Mouse (Mus musculus) layer of hippocampus, adult 2 months (tissue): ENCODE data around the gene Olfr1352. TPM values are rescaled to one million over a fixed set of nuclear protein-coding genes. Genes with fewer than 3 reads are reported as not detected.
"Not testable (repeated sequence)": the region's sequence is repeated elsewhere in the genome, so short reads cannot be mapped to it uniquely, and the experiment has no call there.

Experiments
- DNase-seq, 2 experiments: peaks; one replicate each; pipeline ENCODE4 v3.0.0; 2022; ENCODE audit warnings: low spot score in 2 of 2
- H3K27ac ChIP-seq: fragments of 200-600 bp; 2 replicates; pipeline ENCODE4 v1.8.1; 2022
- H3K4me3 ChIP-seq: fragments of 200-600 bp; 2 replicates; pipeline ENCODE4 v1.8.1; 2022; ENCODE audit warnings: mild to moderate bottlenecking
- CTCF ChIP-seq: fragments of 200-600 bp; conservative IDR thresholded peaks from 2 replicates; pipeline ENCODE4 v1.8.1; 2022; ENCODE audit warnings: antibody characterized with exemption, mild to moderate bottlenecking, moderate library complexity
- long read RNA-seq, 2 experiments: library from polyadenylated mRNA; stranded (forward); transcript quantifications; one replicate each; pipeline ENCODE4 v2.0.0; 2021; ENCODE audit warnings: borderline mapping rate in 2 of 2
- total RNA-seq, 2 experiments: library from RNA; stranded (reverse); gene quantifications; 2 replicates each; pipeline ENCODE4 v1.2.3; 2021

The Olfr1352 gene
- not detected for total RNA-seq
- long read RNA-seq, experiment 1 = 0 reads
- long read RNA-seq, experiment 2 = 0 reads

GRCm38 (mm10) chr10:78980750-78981149 is at the start of gene Olfr1352:
Gene Olfr1352 (plus strand): TSS chr10:78981050.
- DNase-seq = no peak
- no peak within 1 kb of the TSS for H3K27ac ChIP-seq
- H3K4me3 ChIP-seq = no peak within 1 kb of the TSS
- no peak for TF ChIP-seq CTCF

GRCm38 (mm10) chr10:78950336-78950735 is 30.5 kb upstream of the Olfr1352 start, which contains the start of gene Olfr8:
Gene Olfr8 (plus strand): TSS chr10:78950636.
- not testable (repeated sequence) for H3K4me3 ChIP-seq, H3K27ac ChIP-seq, DNase-seq

- H3K4me3 ChIP-seq, DNase-seq, H3K27ac ChIP-seq: not testable (repeated sequence)
These were observed 17.8 kb upstream of the Olfr1352 start, which contains the start of gene Olfr1353 for GRCm38 (mm10) chr10:78963009-78963408. Gene Olfr1353 (plus strand): TSS chr10:78963309.

GRCm38 (mm10) chr10:79012172-79012571 is 31.3 kb downstream of the Olfr1352 start, which contains the start of gene Olfr1351:
Gene Olfr1351 (plus strand): TSS chr10:79012472.
- H3K27ac ChIP-seq = no peak within 1 kb of the TSS
- H3K4me3 ChIP-seq = no peak within 1 kb of the TSS
- DNase-seq = no peak
- TF ChIP-seq CTCF = no peak

GRCm38 (mm10) chr10:79028441-79028840 is 47.6 kb downstream of the Olfr1352 start, which contains the start of gene Olfr57:
Gene Olfr57 (plus strand): TSS chr10:79028741.
- no peak for TF ChIP-seq CTCF
- DNase-seq = no peak
- Histone ChIP-seq H3K4me3 (no peak within 1 kb of the TSS), H3K27ac (no peak within 1 kb of the TSS)

Other genes with a start within 250 kb of the Olfr1352 start
- under 1 TPM; 0.81 to 0.84 TPM for gene Ccdc105, start 228.0 kb upstream of the Olfr1352 start, total RNA-seq
- 10 to 100 TPM; 11.0 to 11.5 TPM for gene Slc1a6, start 200.6 kb upstream of the Olfr1352 start, total RNA-seq
- under 1 TPM in 1 of 2 experiments, not detected in 1; 0.13 TPM for gene Olfr1356, start 128.9 kb upstream of the Olfr1352 start, total RNA-seq
- gene Olfr1355, start 105.5 kb upstream of the Olfr1352 start, total RNA-seq = not detected
- not detected for gene Olfr1354, start 67.9 kb upstream of the Olfr1352 start, total RNA-seq
- gene Olfr8, start 30.4 kb upstream of the Olfr1352 start, total RNA-seq = not detected
- gene Olfr1353, start 17.7 kb upstream of the Olfr1352 start, total RNA-seq = not detected
- gene Olfr1351, start 31.4 kb downstream of the Olfr1352 start, total RNA-seq = not detected
- gene Olfr57, start 47.7 kb downstream of the Olfr1352 start, total RNA-seq = not detected
- 10 to 100 TPM; 22.3 to 28.0 TPM for gene 2610008E11Rik, start 116.5 kb downstream of the Olfr1352 start, total RNA-seq
- not detected for gene Vmn2r80, start 167.7 kb downstream of the Olfr1352 start, total RNA-seq